Mouse (Mus musculus) spleen, postnatal 10 days (tissue): Measurements from ENCODE around the gene Lclat1.
A peak's percentile ranks its signal among the peaks of the same experiment; 100 is the strongest.

ENCODE experiments used
- DNase-seq, 2 experiments: peaks; one replicate each; pipeline ENCODE4 v3.0.0; 2021 to 2022; ENCODE audit warnings: low spot score in 2 of 2

The Lclat1 gene

DNA sequence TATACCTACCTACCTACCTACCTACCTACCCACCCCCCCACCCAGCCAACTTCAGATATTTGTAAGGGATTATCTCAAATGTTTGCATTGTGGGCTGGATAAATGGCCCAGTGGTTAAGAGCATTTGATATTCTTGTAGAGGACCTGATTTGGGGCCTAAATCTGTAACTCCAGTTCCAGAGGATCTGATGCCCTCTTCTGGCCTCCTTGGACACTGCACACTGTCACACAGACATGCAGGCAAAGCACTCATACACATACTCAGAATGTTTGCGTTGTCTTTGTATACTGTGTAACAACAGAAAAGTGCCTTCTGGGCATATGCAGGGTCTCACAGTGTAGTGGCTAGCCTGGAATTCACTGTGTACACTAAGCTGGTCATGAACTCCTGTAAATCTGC is 88.4 kb downstream of the Lclat1 start:
- peak in 1 of 2 experiments; percentile 66 for DNase-seq

DNA sequence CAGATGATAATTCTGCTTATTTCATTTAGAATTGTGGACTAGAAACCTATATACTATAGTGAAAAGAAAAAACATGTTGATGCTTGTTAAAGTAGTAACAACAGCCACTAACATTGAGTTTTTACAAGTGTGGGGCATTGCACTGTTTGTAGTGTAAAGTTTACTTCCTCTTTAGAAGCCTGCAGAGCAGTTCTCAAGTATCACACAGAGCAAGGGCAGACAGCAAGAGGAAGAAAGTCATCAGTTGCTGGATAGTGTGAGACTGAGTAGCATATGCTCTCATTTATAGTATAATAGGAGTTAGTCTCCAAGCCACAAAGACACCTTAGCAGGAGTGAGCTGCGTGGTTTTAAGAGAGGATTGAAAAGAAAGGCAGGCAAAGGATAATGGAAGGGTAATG is 89.9 kb downstream of the Lclat1 start:
- DNase-seq = no peak

DNA sequence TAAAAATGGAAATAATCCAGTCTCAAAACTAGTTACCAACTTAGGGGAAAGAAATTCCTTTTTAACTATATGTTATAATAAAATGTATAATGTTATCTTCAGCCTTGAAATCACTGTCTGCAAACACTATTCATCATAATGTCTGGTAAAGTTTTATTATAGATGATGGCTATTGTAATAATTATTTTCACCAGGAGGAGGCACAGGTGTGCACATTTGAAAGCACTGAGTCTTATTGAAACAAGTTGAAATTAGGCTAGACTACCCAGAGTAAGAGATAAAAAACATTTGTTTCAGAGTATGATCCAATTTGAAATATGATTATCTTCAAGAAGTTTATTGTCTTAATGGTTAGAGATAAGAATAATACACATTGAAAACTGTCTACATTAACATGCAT is 91.6 kb downstream of the Lclat1 start:
- DNase-seq = no peak

DNA sequence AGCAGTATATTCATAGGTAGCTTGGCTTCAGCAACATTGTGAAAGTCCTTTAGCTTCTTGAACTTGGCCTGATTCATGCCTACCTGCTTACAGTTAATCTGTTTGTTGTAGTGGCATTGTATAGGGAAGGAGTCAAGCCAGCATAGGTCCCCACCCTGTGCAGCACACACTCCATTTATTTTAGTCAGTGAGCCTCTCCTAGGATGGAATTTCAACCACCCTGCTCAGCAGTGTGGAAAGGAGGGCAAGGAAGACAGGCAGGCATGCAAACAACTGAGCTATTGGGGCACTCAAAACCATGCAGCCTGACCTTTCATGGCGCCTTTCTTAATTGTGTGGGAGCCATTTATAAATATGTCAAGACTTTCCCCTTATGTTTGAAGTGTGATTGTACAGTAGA is 92.6 kb downstream of the Lclat1 start:
- no peak for DNase-seq

DNA sequence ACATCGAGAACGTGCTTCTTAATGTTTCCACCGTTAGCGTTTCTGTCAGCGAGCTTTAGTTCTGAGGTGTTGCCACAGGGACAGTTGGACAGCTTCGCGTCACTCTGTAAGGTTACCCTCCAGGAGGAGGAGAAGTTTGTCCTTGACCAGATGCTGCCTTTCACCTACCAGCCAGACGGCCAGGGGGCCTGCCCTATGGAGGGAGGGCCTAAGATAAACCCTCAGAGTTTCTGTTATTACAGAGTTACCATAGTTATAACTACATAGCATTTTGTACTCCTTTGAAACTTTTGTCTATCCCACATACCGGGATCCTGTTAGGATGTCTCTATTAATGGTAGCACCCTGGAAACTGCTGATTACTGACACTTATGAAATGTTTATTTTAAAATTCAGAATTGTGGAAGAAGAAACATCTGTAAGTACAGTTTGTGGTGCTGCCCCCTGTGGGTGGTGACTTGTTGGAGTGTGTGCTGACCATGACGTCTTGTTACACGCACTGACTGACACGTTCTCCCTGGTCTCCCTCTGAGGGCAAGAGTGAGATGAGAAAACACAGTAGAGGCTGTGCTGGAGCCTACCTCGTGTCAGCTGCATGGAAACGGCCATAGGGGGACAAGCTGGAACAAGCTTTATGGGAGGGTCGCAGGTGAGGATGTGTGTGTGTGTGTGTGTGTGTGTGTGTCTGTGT is 96.0 kb downstream of the Lclat1 start:
- no peak for DNase-seq

DNA sequence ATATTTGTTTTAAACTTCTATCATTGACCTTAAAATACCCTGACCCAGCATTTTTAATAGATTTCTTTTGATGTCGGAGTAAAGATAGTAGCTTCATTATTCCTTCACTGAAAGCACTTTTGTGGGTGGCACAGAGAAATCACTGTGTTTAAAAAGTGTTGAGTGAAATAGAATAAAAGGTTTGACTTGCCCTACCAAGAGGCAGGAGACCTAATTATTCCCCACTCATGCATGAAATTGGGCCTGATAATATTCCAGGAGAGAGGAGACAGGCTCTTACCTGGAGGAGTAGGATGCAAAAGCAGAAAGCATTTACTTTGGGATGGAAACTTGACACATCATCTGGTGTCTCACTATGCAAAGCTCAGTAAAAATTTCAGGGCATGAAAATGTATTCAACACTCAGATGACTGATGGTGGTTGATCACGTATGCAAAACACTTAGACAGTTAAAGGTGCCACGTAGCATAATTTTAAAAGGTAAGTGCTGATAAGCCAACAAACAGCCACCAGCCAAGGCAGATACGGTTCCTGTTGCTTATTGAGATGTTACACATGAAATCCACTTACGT is 103.3 kb downstream of the Lclat1 start:
- no peak for DNase-seq

DNA sequence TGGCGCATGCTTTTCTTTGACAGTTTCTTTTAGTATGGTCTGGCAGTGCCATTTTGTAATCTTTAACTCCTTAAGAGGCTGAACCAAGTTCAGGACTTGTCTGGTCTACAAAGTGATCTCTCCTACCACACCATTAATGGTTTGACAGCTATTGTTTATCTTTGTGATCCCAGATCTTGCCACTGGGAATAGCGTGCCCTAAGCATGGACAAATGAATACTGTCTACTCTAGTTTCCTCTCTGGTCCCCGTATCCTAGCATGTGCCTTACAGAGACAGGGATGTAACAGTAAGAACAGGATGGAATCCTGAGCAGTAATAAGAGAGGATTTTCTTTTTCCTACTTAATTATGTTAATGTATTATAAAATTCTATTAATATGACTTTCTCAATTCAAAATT is 105.0 kb downstream of the Lclat1 start:
- no peak for DNase-seq

DNA sequence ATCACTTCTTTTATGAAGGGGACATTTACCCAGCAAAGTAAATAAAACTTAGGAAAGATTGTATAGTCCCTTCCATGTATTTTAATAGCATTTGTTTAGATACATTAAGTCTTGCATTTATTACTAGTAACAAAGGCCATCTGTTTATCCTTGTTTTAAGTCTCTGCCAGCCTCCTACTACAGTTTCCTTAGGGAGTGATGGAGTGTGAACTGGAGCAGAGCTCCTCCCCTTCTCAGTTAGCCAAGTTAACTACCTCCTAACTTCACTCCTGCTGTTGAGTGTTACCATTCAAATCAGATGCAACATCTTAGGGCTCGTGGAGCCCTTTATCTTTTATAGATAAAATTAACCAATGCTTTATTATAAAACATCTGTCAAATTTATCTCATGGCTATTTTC is 105.4 kb downstream of the Lclat1 start:
- DNase-seq = no peak

DNA sequence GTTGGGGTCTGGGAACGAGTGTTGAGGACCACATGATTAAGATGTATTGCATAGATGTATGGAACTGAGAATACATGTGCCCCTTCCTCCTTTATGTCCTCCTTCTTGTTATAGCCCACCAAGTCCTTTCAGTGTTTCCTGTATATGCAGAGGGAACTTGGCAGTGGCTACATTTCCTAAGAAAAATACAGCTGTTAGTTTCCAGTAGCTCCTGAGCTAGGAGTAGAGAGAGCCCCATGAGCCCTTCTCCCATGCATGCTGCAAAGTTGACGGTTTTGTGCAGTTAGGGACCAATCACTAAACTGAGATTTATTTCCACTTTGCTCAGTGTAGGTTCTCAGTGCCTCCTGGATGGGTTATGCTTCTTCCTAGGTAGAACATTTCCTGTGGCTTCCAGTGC is 105.9 kb downstream of the Lclat1 start:
- DNase-seq = no peak

DNA sequence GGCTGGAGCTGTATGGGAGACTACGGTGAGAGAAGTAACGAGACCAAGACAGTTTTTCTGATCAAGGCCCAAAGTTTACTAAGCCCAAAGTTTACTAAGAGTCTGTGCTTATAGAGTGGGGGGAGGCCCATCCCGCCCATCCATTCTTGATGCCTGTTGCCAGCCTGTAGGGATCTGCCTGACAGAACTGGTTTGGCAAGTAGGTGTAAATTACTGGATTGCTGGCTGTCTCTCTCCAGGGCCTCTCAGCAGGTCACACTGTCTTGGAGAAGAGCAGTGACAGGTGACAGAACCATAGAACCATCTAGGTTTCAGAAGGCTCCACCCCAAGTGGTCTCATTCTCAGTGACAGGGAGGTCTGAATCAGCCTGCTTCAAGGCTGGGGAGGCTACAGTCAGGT is 109.5 kb downstream of the Lclat1 start:
- DNase-seq = no peak

DNA sequence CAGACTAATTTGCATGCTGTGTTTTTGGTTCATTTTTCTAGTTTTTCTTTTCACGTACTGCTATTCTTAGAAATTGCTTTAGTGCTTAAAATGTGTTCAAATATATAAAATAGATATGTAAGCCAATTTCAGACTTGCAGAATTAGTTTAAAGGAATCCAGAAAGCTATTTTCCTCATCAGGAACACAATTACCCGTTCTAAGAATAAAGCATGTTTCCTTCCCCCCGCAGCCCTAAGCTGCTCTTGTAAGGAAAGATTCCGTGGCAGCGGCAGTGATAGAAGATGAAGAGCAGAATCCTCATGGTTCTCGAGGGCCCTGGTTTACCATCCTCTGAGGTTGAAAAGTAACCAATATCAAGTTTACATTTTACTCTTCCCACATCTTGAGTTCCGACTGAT is 113.0 kb downstream of the Lclat1 start:
- no peak for DNase-seq

DNA sequence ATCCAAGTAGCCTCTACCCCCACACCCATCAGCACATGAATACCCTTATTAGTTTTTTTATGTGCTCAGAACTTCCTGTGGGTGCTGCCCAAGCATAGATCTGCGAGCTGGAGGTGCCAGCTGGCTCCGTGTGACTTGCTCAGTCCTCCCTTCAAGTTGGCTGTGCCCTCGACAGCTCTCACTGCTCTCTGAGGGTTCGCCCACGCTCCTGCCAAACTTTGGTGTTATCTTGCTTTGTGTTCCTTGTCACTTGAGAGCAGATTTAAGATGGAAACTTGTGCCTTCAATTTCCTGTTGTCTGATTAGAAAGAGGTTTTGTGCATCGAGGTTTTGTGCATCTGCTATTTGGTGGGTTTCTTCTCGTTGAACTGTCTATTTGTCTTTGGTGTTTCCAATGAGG is 114.3 kb downstream of the Lclat1 start:
- DNase-seq = peak in 1 of 2 experiments; percentile 41

DNA sequence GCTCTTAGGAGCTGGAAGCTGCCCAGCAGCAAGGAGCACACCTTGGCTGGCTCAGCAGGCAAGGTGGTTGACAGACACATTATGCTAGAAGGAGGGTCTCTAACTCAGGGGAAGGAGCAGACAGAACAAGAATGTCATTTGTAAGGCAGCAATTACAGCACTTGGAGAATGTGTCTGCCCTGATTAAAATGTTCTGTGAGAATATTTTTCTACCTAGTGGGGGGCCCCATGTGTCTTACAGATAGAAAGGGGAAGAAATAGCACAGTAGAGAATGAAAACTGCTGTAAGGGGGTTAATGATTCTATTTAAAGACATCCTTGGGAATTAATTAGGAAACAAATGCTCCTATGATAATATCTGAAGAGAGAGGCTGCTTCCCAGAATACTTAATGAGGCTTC is 117.7 kb downstream of the Lclat1 start:
- no peak for DNase-seq

DNA sequence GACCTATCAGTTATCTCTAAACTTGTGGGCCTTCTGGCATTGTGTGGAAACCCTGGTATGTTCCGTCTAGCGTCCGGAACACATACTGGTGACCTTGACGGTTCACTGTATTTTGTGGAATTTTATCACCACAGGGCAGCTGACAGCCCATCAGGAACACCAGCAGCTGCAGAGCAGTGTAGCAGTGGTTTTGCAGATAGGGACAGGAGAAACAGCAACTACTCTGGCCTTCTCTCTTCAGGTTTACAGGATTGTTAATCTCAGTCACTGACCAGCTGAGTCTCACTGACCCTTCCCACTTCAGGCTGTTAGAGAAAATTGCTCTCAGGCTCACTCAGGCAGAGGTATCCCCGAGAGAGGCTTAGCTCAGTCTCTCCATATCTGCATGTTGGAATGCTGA is 118.2 kb downstream of the Lclat1 start:
- DNase-seq = no peak

DNA sequence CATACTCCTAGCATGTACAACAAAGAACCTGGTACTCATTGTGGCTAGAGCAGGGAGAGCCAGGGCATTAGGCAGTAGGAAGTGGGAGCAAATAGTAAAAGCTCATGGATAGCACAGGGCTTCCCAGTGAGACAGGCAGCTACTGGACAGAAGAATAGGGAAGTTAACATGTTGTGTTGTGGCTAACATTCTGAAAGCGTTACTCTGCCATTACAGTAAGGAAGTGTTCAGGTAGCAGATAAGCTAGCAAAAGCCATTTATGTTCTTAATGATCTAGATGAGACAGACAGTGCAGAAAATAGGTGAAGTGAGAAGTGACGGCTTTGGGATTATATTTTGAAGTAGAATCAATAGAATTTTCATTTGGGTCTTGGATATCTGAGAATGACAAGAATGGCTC is 118.8 kb downstream of the Lclat1 start:
- DNase-seq = no peak

DNA sequence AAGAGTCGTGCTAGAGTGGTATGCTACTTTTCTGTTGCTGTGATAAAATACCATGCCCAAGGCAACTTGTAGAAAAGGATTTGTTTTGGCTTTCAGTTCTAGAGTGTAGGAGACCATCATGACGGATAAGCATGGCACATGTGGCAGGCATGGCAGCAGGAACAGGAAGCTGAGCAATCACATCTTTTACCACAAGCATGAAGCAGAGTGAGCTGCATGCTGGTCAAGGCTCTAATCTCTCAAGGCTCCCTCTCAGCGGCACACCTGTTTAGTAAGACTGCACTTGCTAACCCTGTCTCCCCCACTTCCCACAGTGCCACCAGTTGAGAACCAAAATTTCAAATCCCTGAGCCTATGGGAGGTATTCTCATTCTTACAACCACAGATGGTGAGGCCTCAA is 119.6 kb downstream of the Lclat1 start:
- no peak for DNase-seq

DNA sequence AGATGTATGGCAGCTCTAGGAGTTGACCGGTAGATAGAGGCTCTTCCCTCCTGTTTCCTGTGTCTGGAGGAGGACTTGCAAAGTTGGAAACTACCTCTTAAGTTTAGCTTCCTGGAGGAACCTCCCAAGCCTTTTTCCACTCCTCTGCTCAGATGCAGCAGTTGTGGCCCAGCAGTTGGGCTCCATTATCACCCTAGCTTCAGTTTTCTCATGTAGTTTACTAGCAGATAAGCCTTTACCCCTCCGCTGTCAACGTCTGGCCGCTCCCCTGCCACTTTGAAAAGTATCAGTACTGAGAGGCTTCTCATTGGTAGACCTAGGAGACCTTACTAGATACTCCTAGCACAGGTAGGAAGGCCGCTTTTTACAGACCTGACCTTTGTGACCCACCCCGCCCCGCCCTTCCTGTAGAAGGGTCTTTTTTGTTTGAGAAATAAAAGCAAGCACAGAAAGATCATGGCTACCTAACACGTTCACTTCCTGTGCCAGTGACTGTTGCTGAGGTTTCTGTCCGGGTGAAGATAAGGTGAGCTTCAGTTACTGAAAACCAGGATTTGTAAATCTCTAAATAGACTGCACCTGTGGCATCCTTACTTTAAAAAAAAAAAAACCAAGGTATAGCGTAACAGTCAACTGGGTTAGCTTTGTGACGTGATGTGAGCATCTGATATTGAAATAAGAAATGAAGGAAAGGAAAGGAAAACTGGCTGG is 121.8 kb downstream of the Lclat1 start:
- no peak for DNase-seq

DNA sequence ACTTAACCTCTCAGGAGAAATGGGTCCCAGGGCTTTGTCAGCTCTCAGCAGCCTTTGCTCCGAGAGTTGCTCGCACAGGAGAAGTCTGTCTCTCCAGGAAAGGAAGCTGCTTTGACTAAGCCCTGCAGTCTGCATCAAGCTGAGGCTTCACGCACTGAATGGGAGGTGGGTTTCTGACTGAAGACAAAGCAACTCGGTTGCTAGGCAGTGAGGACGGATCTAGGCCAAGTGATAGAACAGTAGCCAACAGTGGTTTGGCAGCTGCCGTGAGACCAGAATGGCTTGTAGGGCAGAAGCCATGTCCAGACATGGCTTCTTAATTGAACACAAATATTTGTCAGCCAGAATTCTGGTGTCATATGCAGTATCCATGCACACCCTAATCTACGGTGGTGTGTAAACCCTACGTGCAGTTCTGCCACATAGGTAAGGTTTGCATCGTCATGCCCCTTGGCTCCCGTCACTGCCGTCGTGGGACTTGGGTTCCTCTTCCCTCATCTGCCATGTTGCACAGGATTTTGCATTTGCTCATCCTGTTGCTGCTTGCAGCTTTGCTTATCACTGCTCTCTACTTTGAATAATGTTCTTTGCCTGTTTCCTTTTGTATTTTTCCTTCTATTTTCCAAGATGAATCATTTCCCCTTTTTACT is 122.7 kb downstream of the Lclat1 start:
- DNase-seq = no peak

DNA sequence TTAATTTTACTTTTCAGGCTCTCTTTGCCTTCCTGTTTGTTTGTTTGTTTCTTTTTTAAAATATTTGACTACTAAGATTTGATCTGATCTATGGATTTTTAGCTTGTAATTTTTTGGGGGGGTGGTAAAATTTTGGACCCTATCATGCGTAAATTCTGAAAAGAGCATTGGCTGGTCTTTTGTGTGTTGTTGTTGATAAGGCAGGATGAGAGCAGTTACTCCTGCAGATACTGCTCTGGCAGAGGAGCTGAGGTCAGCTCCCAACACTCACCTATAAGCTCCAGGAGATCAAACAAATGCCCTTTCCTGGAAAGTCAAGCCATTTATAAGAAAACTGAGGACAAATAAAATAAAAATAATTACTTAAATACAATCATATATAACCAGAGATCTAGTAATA is 123.6 kb downstream of the Lclat1 start:
- no peak for DNase-seq

DNA sequence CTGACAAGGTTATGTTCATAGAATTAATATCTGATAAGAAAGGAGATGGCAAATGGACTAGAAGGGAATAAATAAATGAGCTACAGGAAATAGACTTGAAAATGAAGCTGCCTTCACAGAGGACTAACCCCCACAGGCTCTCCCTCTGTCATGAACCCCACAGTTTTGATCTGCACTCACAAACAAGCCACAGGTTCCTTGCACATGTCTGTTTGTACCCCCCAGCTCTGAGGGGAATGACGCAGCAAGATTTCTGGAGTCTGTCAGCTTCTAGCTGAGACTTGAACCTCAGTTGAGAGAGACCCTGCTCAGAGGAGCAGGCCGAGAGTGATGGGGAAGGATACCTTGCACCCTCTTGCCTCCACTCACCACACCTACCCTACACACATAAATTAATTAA is 124.8 kb downstream of the Lclat1 start:
- DNase-seq = no peak

DNA sequence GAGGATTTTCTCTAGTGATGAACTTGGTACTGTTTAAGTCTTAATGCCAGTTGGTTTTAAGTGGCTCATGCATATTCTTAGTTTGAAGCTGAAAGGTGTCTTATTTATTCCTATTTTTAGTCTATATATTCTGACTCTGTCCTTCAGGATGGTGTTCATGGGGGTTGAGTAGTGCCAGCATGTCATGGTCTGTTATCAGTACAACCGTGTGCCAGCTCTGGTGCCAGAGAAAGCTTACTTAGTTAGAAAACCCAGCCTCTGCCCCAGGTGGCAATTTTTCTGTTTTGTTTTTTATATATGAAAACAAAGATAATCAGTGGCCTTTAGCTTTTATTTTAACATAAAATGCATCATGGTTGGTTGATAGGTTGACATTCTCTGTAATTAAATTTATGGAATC is 126.2 kb downstream of the Lclat1 start:
- DNase-seq = no peak

DNA sequence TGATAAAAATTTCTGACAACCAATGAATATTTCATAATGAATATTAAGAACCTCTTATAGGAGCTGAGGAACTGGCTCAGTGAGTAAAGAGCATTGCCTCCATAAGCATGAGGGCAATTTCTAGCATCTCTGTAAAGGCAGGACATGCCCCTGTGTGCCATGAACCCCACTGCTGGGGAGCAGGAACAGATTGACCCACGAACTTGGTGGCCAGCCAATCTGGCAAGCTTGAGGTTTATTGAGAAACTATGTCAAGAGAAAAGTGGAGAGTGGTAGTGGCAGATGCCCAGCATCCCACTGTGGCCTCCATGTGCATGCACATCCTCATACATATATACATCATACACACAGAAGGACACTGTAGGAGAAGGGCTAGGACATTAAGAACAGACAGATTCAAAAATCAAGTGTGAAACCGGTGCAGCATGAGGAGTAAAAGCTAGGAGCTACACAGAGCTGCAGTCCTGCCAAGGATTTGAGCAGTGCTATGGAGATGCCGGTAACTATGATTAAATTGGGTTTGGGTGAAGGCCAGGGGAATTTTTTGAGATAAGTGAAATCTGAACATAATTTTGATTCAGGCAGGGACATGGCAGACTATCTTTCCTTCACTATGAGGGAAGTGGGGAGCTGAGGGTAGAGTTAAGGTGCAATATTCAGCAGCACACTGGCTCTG is 129.5 kb downstream of the Lclat1 start:
- no peak for DNase-seq
